Mouse (Mus musculus): ENCODE results near the gene Arhgef9. TPM values are rescaled to one million over a fixed set of nuclear protein-coding genes. Genes with fewer than 3 reads are reported as not detected.

The Arhgef9 gene
- polyA plus RNA-seq (2012; ENCODE audit: insufficient read depth, insufficient read length, low replicate concordance, missing spikeins): 190 TPM in 1 of 2 replicates, not detected in the other

- Histone ChIP-seq H3K27ac (ENCODE audit: insufficient read depth, low read depth, low read length) (peak within 1 kb of the TSS; percentile 87), H3K4me1 (ENCODE audit: control insufficient read depth, insufficient read depth, low read length) (no peaks in the 10 kb centered on the region), H3K4me3 (ENCODE audit: insufficient read depth, low read depth, low read length) (peak within 1 kb of the TSS; percentile 74)
- 18% methylated on average over 23 of the region's 24 CpGs for WGBS
- no peak for TF ChIP-seq CTCF (IDR thresholded peaks at IDR 0.05; ENCODE audit: insufficient read depth, low read depth, low read length)
- TF ChIP-seq POLR2A (IDR thresholded peaks at IDR 0.05; ENCODE audit: insufficient read depth, low read depth, low read length): no peak
These were observed at the start of gene Arhgef9 for GRCm38 (mm10) chrX:95196104-95196919. Gene Arhgef9 (minus strand): TSS chrX:95196856.

GRCm38 (mm10) chrX:95238896-95239295 lies 42.2 kb upstream of the Arhgef9 start:
- no peak overlapping the region for H3K27ac ChIP-seq (ENCODE audit: insufficient read depth, low read depth, low read length)
- TF ChIP-seq CTCF (IDR thresholded peaks at IDR 0.05; ENCODE audit: insufficient read depth, low read depth, low read length) (no peak), POLR2A (IDR thresholded peaks at IDR 0.05; ENCODE audit: insufficient read depth, low read depth, low read length) (no peak)
- no peaks in the 10 kb centered on the region for H3K4me1 ChIP-seq (ENCODE audit: control insufficient read depth, insufficient read depth, low read length)
- H3K4me3 ChIP-seq (ENCODE audit: insufficient read depth, low read depth, low read length): no peak overlapping the region

GRCm38 (mm10) chrX:95195363-95196103 lies 1.1 kb downstream of the Arhgef9 start:
- peak overlapping the region; percentile 87 for H3K27ac ChIP-seq (ENCODE audit: insufficient read depth, low read depth, low read length)
- no peaks in the 10 kb centered on the region for H3K4me1 ChIP-seq (ENCODE audit: control insufficient read depth, insufficient read depth, low read length)
- 32% methylated on average over 3 of the region's 3 CpGs for WGBS
- H3K4me3 ChIP-seq (ENCODE audit: insufficient read depth, low read depth, low read length): peak overlapping the region; percentile 74
- TF ChIP-seq CTCF (IDR thresholded peaks at IDR 0.05; ENCODE audit: insufficient read depth, low read depth, low read length) (no peak), POLR2A (IDR thresholded peaks at IDR 0.05; ENCODE audit: insufficient read depth, low read depth, low read length) (no peak)

GRCm38 (mm10) chrX:95175978-95176377 lies 20.7 kb downstream of the Arhgef9 start:
- H3K4me3 ChIP-seq (ENCODE audit: insufficient read depth, low read depth, low read length): no peak overlapping the region
- WGBS: 14% methylated on average over 3 of the region's 3 CpGs
- H3K27ac ChIP-seq (ENCODE audit: insufficient read depth, low read depth, low read length): no peak overlapping the region
- TF ChIP-seq CTCF (IDR thresholded peaks at IDR 0.05; ENCODE audit: insufficient read depth, low read depth, low read length): no peak
- TF ChIP-seq POLR2A (IDR thresholded peaks at IDR 0.05; ENCODE audit: insufficient read depth, low read depth, low read length): no peak
- no peaks in the 10 kb centered on the region for H3K4me1 ChIP-seq (ENCODE audit: control insufficient read depth, insufficient read depth, low read length)

GRCm38 (mm10) chrX:95166317-95166716 lies 30.3 kb downstream of the Arhgef9 start:
- H3K27ac ChIP-seq (ENCODE audit: insufficient read depth, low read depth, low read length): peak overlapping the region; percentile 52
- peak overlapping the region; percentile 68 for H3K4me3 ChIP-seq (ENCODE audit: insufficient read depth, low read depth, low read length)
- WGBS: 11% methylated on average over 16 of the region's 16 CpGs
- TF ChIP-seq POLR2A (IDR thresholded peaks at IDR 0.05; ENCODE audit: insufficient read depth, low read depth, low read length) (peak; percentile 54; the same call in 1 of the 2 replicates), CTCF (IDR thresholded peaks at IDR 0.05; ENCODE audit: insufficient read depth, low read depth, low read length) (no peak)
- no peaks in the 10 kb centered on the region for H3K4me1 ChIP-seq (ENCODE audit: control insufficient read depth, insufficient read depth, low read length)

GRCm38 (mm10) chrX:95165671-95166127 lies 31.0 kb downstream of the Arhgef9 start:
- H3K4me3 ChIP-seq (ENCODE audit: insufficient read depth, low read depth, low read length): peak overlapping the region; percentile 68
- TF ChIP-seq CTCF (IDR thresholded peaks at IDR 0.05; ENCODE audit: insufficient read depth, low read depth, low read length): no peak
- no peak for TF ChIP-seq POLR2A (IDR thresholded peaks at IDR 0.05; ENCODE audit: insufficient read depth, low read depth, low read length)
- H3K4me1 ChIP-seq (ENCODE audit: control insufficient read depth, insufficient read depth, low read length): no peaks in the 10 kb centered on the region
- WGBS: 16% methylated on average over 9 of the region's 9 CpGs
- peak overlapping the region; percentile 52 for H3K27ac ChIP-seq (ENCODE audit: insufficient read depth, low read depth, low read length)

GRCm38 (mm10) chrX:95164140-95164539 lies 32.5 kb downstream of the Arhgef9 start:
- Histone ChIP-seq H3K4me3 (ENCODE audit: insufficient read depth, low read depth, low read length) (no peak overlapping the region; the same call in 1 of the 2 replicates), H3K4me1 (ENCODE audit: control insufficient read depth, insufficient read depth, low read length) (no peaks in the 10 kb centered on the region), H3K27ac (ENCODE audit: insufficient read depth, low read depth, low read length) (0 out of 2 replicates have a peak overlapping the region, but pooled peaks have one; percentile 57)
- TF ChIP-seq CTCF (IDR thresholded peaks at IDR 0.05; ENCODE audit: insufficient read depth, low read depth, low read length) (no peak), POLR2A (IDR thresholded peaks at IDR 0.05; ENCODE audit: insufficient read depth, low read depth, low read length) (no peak)
- 31% methylated on average over 6 of the region's 6 CpGs for WGBS

GRCm38 (mm10) chrX:95163452-95163851 lies 33.2 kb downstream of the Arhgef9 start:
- no peak overlapping the region for H3K27ac ChIP-seq (ENCODE audit: insufficient read depth, low read depth, low read length)
- TF ChIP-seq POLR2A (IDR thresholded peaks at IDR 0.05; ENCODE audit: insufficient read depth, low read depth, low read length) (no peak), CTCF (IDR thresholded peaks at IDR 0.05; ENCODE audit: insufficient read depth, low read depth, low read length) (no peak)

More at GRCm38 (mm10) chrX:95163452-95163851, 33.2 kb downstream of the Arhgef9 start:
- no peak overlapping the region for H3K4me3 ChIP-seq (ENCODE audit: insufficient read depth, low read depth, low read length)
- H3K4me1 ChIP-seq (ENCODE audit: control insufficient read depth, insufficient read depth, low read length): no peaks in the 10 kb centered on the region
